In genomic region chr10:80938831-80939550, GRCm38 (mm10) we compare ENCODE assay signal across 7 mouse cellular contexts. TPM values are rescaled to one million over a fixed set of nuclear protein-coding genes. Genes with fewer than 3 reads are reported as not detected.
DNase-seq lines count a peak whose midpoint lies in the region; ATAC-seq lines count a peak whose summit lies in the region.

No protein-coding gene starts in this region.

- ATAC-seq in embryonic facial prominence, embryonic 11.5 days (replicated peaks; ENCODE audit: insufficient number of reproducible peaks, low FRiP score, low TSS enrichment, low read depth): peak; percentile 53; the same call in 1 of the 2 replicates
- peak; percentile 36 for ATAC-seq in intestine, embryonic 15.5 days
- peak; percentile 36; the same call in 1 of the 2 replicates for ATAC-seq in neural tube, embryonic 11.5 days (ENCODE audit: insufficient read depth, low FRiP score, low TSS enrichment)

- no peaks in the 10 kb centered on the region for H3K36me3 ChIP-seq in embryonic facial prominence, embryonic 11.5 days (replicated peaks; ENCODE audit: control insufficient read depth, insufficient read depth, low read depth, low read length)
- H3K36me3 ChIP-seq in intestine, embryonic 15.5 days: no peaks in the 10 kb centered on the region
- no peaks in the 10 kb centered on the region for H3K36me3 ChIP-seq in neural tube, embryonic 11.5 days (ENCODE audit: control insufficient read depth, insufficient read depth, low read length)

- H3K4me2 ChIP-seq in embryonic facial prominence, embryonic 11.5 days (ENCODE audit: low read depth, low read length): peak overlapping the region; percentile 79
- H3K4me2 ChIP-seq in intestine, embryonic 15.5 days (replicated peaks): peak overlapping the region; percentile 79
- H3K4me2 ChIP-seq in neural tube, embryonic 11.5 days (ENCODE audit: low read depth): peak overlapping the region; percentile 47

- H3K27ac ChIP-seq in embryonic facial prominence, embryonic 11.5 days (replicated peaks; ENCODE audit: low read depth, low read length): peak overlapping the region; percentile 56; the same call in 1 of the 2 replicates
- H3K27ac ChIP-seq in intestine, embryonic 15.5 days: peak overlapping the region; percentile 84
- H3K27ac ChIP-seq in neural tube, embryonic 11.5 days (ENCODE audit: low read depth, low read length): 0 out of 2 replicates have a peak overlapping the region, but pooled peaks have one; percentile 20

- peaks cover 10% of the 10 kb centered on the region for H3K27me3 ChIP-seq in embryonic facial prominence, embryonic 11.5 days (ENCODE audit: control insufficient read depth, insufficient read depth, low read length)
- peaks cover under 1% of the 10 kb centered on the region; the same call in 1 of the 2 replicates for H3K27me3 ChIP-seq in intestine, embryonic 15.5 days (replicated peaks)
- H3K27me3 ChIP-seq in neural tube, embryonic 11.5 days (ENCODE audit: control insufficient read depth, insufficient read depth, low read length): peaks cover 53% of the 10 kb centered on the region

- peaks cover 25% of the 10 kb centered on the region for H3K4me1 ChIP-seq in embryonic facial prominence, embryonic 11.5 days (ENCODE audit: control insufficient read depth, insufficient read depth, low read length)
- H3K4me1 ChIP-seq in intestine, embryonic 15.5 days (replicated peaks): peaks cover 80% of the 10 kb centered on the region
- peaks cover 19% of the 10 kb centered on the region for H3K4me1 ChIP-seq in neural tube, embryonic 11.5 days (ENCODE audit: control insufficient read depth, insufficient read depth, low read length)

- peak overlapping the region; percentile 2 for H3K9ac ChIP-seq in embryonic facial prominence, embryonic 11.5 days (replicated peaks; ENCODE audit: low read length)
- H3K9ac ChIP-seq in intestine, embryonic 15.5 days: 0 out of 2 replicates have a peak overlapping the region, but pooled peaks have one; percentile 43
- peak overlapping the region; percentile 26; the same call in 1 of the 2 replicates for H3K9ac ChIP-seq in neural tube, embryonic 11.5 days (ENCODE audit: low read length)

- H3K4me3 ChIP-seq in embryonic facial prominence, embryonic 11.5 days (ENCODE audit: low read depth, low read length): peak overlapping the region; percentile 36; the same call in 1 of the 2 replicates
- H3K4me3 ChIP-seq in intestine, embryonic 15.5 days (replicated peaks): peak overlapping the region; percentile 35
- H3K4me3 ChIP-seq in neural tube, embryonic 11.5 days (ENCODE audit: low read depth, low read length): peak overlapping the region; percentile 29

- DNase-seq in retina, postnatal 1 day: peak; percentile 59
- no peak for DNase-seq in retina, embryonic 14.5 days (ENCODE audit: low spot score)
- peak; percentile 68 for DNase-seq in embryonic facial prominence, embryonic 11.5 days (ENCODE audit: low spot score)
- peak; percentile 58 for DNase-seq in neural tube, embryonic 11.5 days (ENCODE audit: low spot score)
- no peak for DNase-seq in ovary, postnatal 14 days (ENCODE audit: low spot score)
- DNase-seq in lung, postnatal 36 days: no peak

- WGBS in embryonic facial prominence, embryonic 11.5 days: 12% methylated on average over 15 of the region's 15 CpGs
- 9% methylated on average over 13 of the region's 15 CpGs for WGBS in intestine, embryonic 15.5 days
- 8% methylated on average over 15 of the region's 15 CpGs for WGBS in neural tube, embryonic 11.5 days

- no peaks in the 10 kb centered on the region for H3K9me3 ChIP-seq in embryonic facial prominence, embryonic 11.5 days (replicated peaks; ENCODE audit: control insufficient read depth, low read length)
- no peaks in the 10 kb centered on the region for H3K9me3 ChIP-seq in intestine, embryonic 15.5 days
- H3K9me3 ChIP-seq in neural tube, embryonic 11.5 days (ENCODE audit: control insufficient read depth, low read length): no peaks in the 10 kb centered on the region

RNA-seq across cellular contexts. Expression of gene Gadd45b, which starts 9.1 kb away (rescaled TPM):
- 9.9 and 11.6 TPM in 2 replicates for polyA plus RNA-seq in embryonic facial prominence, embryonic 11.5 days (2014; fragmentation: Nextera tagmentation; extraction: Ambion mirVana)
- 26.6 and 29.9 TPM in 2 replicates for polyA plus RNA-seq in intestine, embryonic 15.5 days (2015; fragmentation: Nextera tagmentation; extraction: Ambion mirVana)
- 7.9 and 8.5 TPM in 2 replicates for polyA plus RNA-seq in neural tube, embryonic 11.5 days (2014; fragmentation: Nextera tagmentation; extraction: Ambion mirVana)

RNA-seq across cellular contexts. Expression of gene Lmnb2, which starts 20.9 kb away (rescaled TPM):
- polyA plus RNA-seq in embryonic facial prominence, embryonic 11.5 days (2014; fragmentation: Nextera tagmentation; extraction: Ambion mirVana): 18.4 and 19.4 TPM in 2 replicates
- 41.0 and 42.6 TPM in 2 replicates for polyA plus RNA-seq in intestine, embryonic 15.5 days (2015; fragmentation: Nextera tagmentation; extraction: Ambion mirVana)
- 23.0 and 27.9 TPM in 2 replicates for polyA plus RNA-seq in neural tube, embryonic 11.5 days (2014; fragmentation: Nextera tagmentation; extraction: Ambion mirVana)

RNA-seq across cellular contexts. Expression of gene Timm13, which starts 38.2 kb away (rescaled TPM):
- polyA plus RNA-seq in embryonic facial prominence, embryonic 11.5 days (2014; fragmentation: Nextera tagmentation; extraction: Ambion mirVana): 266 and 347 TPM in 2 replicates
- 363 and 364 TPM in 2 replicates for polyA plus RNA-seq in intestine, embryonic 15.5 days (2015; fragmentation: Nextera tagmentation; extraction: Ambion mirVana)
- polyA plus RNA-seq in neural tube, embryonic 11.5 days (2014; fragmentation: Nextera tagmentation; extraction: Ambion mirVana): 312 and 323 TPM in 2 replicates

Comparison
In these comparisons a context has a peak if more than half of its experiments do, and no peak if none do; other contexts are left out.
1. DNase-seq: peak in retina, postnatal 1 day (single experiment), embryonic facial prominence, embryonic 11.5 days (single experiment) and neural tube, embryonic 11.5 days (single experiment); none in retina, embryonic 14.5 days (single experiment), ovary, postnatal 14 days (single experiment) and lung, postnatal 36 days (single experiment).
2. H3K27ac ChIP-seq: peak in every context shown above with its lines; median percentile 84 in intestine, embryonic 15.5 days; 56 in embryonic facial prominence, embryonic 11.5 days; 20 in neural tube, embryonic 11.5 days.
3. Peak in every context shown above with its lines, with median percentiles within 50 percentile points of each other: ATAC-seq, H3K4me2 ChIP-seq, H3K4me3 ChIP-seq and H3K9ac ChIP-seq.